Mouse (Mus musculus) stomach, embryonic 16.5 days (tissue): ENCODE measurements around the gene Utf1. TPM values are rescaled to one million over a fixed set of nuclear protein-coding genes. Genes with fewer than 3 reads are reported as not detected.

Source experiments
- ATAC-seq: fragments of 200-750 bp; cut with Nextera tagmentation; 2 replicates; pipeline ENCODE4 v1.8.0; 2017; ENCODE audit warnings: moderate number of reproducible peaks, moderate TSS enrichment; ENCODE audit not compliant: insufficient read depth, low FRiP score
- H3K27ac ChIP-seq: fragments of 300-500 bp; sonication (generic); 2 replicates; pipeline ENCODE4 v1.5.1; 2014; ENCODE audit warnings: low read length
- H3K27me3 ChIP-seq: fragments of 300-500 bp; sonication (generic); 2 replicates; pipeline ENCODE4 v1.6.1; 2014; ENCODE audit warnings: low read length, control low read depth, mixed read lengths; ENCODE audit not compliant: control insufficient read depth, insufficient read depth
- H3K36me3 ChIP-seq: fragments of 300-500 bp; sonication (generic); 2 replicates; pipeline ENCODE4 v1.6.1; 2014; ENCODE audit warnings: low read length; ENCODE audit not compliant: control insufficient read depth, insufficient read depth
- H3K4me1 ChIP-seq: fragments of 300-500 bp; sonication (generic); 2 replicates; pipeline ENCODE4 v1.6.1; 2014; ENCODE audit warnings: low read length, control low read depth, mixed read lengths; ENCODE audit not compliant: control insufficient read depth, insufficient read depth
- H3K4me2 ChIP-seq: fragments of 300-500 bp; sonication (generic); 2 replicates; pipeline ENCODE4 v1.6.1; 2014; ENCODE audit warnings: low read depth, low read length, mixed read lengths
- H3K4me3 ChIP-seq: fragments of 300-500 bp; sonication (generic); replicated peaks from 2 replicates; pipeline ENCODE4 v1.5.1; 2014; ENCODE audit warnings: mild to moderate bottlenecking, low read length
- H3K9ac ChIP-seq: fragments of 300-500 bp; sonication (generic); 2 replicates; pipeline ENCODE4 v1.6.1; 2014; ENCODE audit warnings: low read length
- H3K9me3 ChIP-seq: fragments of 300-500 bp; sonication (generic); replicated peaks from 2 replicates; pipeline ENCODE4 v1.6.1; 2016; ENCODE audit warnings: low read length, control low read depth; ENCODE audit not compliant: control insufficient read depth
- WGBS: fragments of 180-500 bp; shearing (Covaris S2); extraction: QIAGEN DNeasy Blood & Tissue Kit; methylation state at CpG from one replicate; pipeline ENCODE4 v1.1.7; 2014; 5-methylcytosine and 5-hydroxymethylcytosine counted together
- polyA plus RNA-seq: library from polyadenylated mRNA; unstranded; fragments of >200 nt; fragmentation: Nextera tagmentation; extraction: Ambion mirVana; gene quantifications from 2 replicates; pipeline ENCODE4 v1.2.1, GENCODE M21; 2015

Utf1 gene
- polyA plus RNA-seq, 1 experiment from 2014 or later = not detected

GRCm38 (mm10) chr7:139949893-139950282 is 6.3 kb downstream of the Utf1 start:
- H3K4me3 ChIP-seq = peak overlapping the region; percentile 62
- no peaks in the 10 kb centered on the region for H3K36me3 ChIP-seq
- H3K9ac ChIP-seq = peak overlapping the region; percentile 76
- under 1% methylated on average over 15 of the region's 15 CpGs for WGBS
- peak overlapping the region; percentile 52; the same call in 1 of the 2 replicates for H3K27ac ChIP-seq
- peaks cover 21% of the 10 kb centered on the region for H3K27me3 ChIP-seq
- no peaks in the 10 kb centered on the region for H3K9me3 ChIP-seq
- ATAC-seq = peak; percentile 80
- H3K4me1 ChIP-seq = peaks cover 3% of the 10 kb centered on the region; the same call in 1 of the 2 replicates
- peak overlapping the region; percentile 90 for H3K4me2 ChIP-seq

DNA sequence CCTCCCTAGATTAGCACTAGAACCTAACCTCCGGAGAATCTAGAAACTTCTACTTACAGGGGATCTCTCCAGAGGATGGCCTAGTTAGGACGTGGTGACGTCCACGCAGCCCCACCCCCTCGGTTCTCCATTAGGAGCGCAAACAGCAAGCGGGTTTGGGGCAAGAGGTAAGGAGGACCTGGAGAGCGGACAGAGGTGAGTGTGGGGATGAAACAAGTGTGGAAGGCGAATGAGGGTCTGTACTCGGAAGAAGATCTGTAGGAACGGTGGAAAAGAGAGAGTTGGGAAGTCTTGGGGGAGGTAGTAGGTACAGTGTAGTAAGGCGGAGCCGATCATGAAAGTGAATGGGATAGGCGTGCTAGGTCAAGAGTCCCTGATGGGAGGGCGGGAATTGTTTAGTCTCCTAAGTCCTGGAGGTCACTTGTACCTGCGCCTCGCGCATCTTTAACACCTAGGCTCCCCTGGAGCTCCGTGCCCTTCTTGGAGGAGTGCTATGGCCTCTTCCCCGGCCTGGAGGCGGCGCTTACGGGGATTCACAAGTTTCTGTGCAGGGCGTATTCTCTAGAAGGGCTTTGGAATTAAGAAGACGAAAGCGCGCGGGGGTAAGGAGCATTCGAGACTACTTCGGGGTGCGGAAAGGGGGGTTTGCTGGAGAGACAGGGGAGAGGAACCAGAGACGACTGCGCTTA is 6.8 kb downstream of the Utf1 start:
- Histone ChIP-seq H3K4me2 (peak overlapping the region; percentile 90), H3K9me3 (no peaks in the 10 kb centered on the region), H3K9ac (peak overlapping the region; percentile 76), H3K27me3 (peaks cover 15% of the 10 kb centered on the region), H3K27ac (peak overlapping the region; percentile 58), H3K4me3 (peak overlapping the region; percentile 62), H3K36me3 (no peaks in the 10 kb centered on the region), H3K4me1 (peaks cover 3% of the 10 kb centered on the region; the same call in 1 of the 2 replicates)
- under 1% methylated on average over 33 of the region's 33 CpGs for WGBS
- ATAC-seq = peak; percentile 80

DNA sequence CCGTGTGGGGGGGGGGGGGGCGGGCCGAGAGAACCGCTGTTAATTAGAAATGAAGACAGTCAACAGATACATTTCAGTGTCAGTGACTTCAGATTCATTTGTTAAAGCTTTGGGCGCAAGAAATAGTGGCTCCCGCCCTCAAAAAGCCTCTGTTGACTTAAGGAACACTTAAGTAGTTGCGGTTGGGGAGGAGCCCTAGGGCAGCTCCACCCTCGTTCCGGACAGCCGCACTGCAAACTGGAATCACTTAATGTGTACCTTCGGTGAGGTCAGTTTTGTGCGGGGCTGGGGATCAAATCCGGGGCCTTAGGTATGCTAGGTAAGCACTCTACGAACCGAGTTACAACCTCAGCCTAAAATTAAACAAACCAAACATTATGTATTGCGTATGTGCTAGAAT is 7.5 kb downstream of the Utf1 start:
- H3K4me3 ChIP-seq = peak overlapping the region; percentile 62
- H3K4me1 ChIP-seq = peaks cover 3% of the 10 kb centered on the region; the same call in 1 of the 2 replicates
- ATAC-seq = no peak
- H3K27ac ChIP-seq = no peak overlapping the region
- H3K27me3 ChIP-seq = peaks cover 9% of the 10 kb centered on the region
- peak overlapping the region; percentile 76 for H3K9ac ChIP-seq
- 3% methylated on average over 16 of the region's 16 CpGs for WGBS
- H3K4me2 ChIP-seq = peak overlapping the region; percentile 90
- no peaks in the 10 kb centered on the region for H3K36me3 ChIP-seq
- H3K9me3 ChIP-seq = no peaks in the 10 kb centered on the region

DNA sequence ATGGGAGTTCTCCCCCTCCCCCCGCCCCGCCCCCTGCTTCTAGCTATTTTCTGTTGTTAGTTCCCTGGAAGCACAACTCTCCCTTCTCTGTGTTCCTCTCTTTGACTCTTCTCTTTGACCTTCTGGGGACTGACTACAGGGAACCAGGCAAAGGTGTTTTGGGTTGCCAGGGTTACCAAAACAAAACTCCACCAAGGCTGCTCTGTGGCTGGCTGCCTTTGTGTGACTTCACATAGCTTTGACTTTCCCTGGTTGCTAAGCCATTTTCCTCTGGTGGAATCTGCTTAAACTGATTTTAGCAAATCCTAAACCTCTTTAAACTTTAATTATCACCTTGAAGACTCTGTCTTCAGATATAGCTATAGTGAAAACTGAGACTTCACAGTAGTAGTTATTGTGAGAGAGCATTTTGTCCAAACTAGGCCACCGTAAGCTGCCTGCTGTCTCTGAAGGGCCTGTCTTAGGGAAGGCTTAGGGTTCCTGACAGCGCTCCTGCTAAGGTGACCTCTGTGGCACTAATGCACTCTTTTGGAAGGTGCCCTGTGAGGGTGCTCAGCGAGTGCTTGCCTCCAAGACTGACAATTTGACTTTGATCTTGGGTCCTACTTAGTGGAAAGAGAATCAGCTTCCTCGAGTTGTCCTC is 8.5 kb downstream of the Utf1 start:
- H3K36me3 ChIP-seq = no peaks in the 10 kb centered on the region
- H3K9me3 ChIP-seq = no peaks in the 10 kb centered on the region
- H3K27ac ChIP-seq = no peak overlapping the region
- no peak overlapping the region for H3K9ac ChIP-seq
- peaks cover 4% of the 10 kb centered on the region for H3K27me3 ChIP-seq
- no peak for ATAC-seq
- H3K4me2 ChIP-seq = no peak overlapping the region
- no peak overlapping the region for H3K4me3 ChIP-seq
- 68% methylated on average over 6 of the region's 6 CpGs for WGBS
- H3K4me1 ChIP-seq = peaks cover 3% of the 10 kb centered on the region; the same call in 1 of the 2 replicates

GRCm38 (mm10) chr7:139955505-139955904 is 11.9 kb downstream of the Utf1 start:
- Histone ChIP-seq H3K9me3 (no peaks in the 10 kb centered on the region), H3K4me1 (no peaks in the 10 kb centered on the region; the same call in 1 of the 2 replicates), H3K27me3 (no peaks in the 10 kb centered on the region), H3K4me2 (no peak overlapping the region), H3K36me3 (no peaks in the 10 kb centered on the region), H3K27ac (no peak overlapping the region), H3K4me3 (no peak overlapping the region), H3K9ac (no peak overlapping the region)
- WGBS = 85% methylated on average over 4 of the region's 4 CpGs
- no peak for ATAC-seq

DNA sequence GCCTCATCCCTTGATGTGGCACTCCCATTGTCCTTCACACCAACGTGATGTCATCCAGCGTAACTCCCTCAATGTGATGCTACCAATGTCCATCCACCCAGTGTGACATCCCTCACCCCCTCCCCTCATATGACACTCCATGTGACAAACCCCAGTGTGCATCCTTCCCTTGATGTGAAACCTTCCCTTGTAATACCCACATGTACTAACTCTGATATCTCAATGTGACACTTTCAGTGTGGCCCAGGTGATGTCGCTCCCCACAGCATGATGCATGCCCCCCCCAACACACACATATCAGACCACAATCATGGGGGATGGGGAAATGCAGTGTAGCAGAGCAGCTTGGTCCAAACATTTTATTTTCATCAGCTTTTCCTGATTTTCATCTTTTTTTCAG is 13.1 kb downstream of the Utf1 start:
- H3K9ac ChIP-seq = no peak overlapping the region
- no peak overlapping the region for H3K27ac ChIP-seq
- H3K4me1 ChIP-seq = no peaks in the 10 kb centered on the region
- ATAC-seq = no peak
- WGBS = 69% methylated on average over 3 of the region's 3 CpGs
- no peak overlapping the region for H3K4me3 ChIP-seq
- H3K4me2 ChIP-seq = no peak overlapping the region
- H3K36me3 ChIP-seq = no peaks in the 10 kb centered on the region
- no peaks in the 10 kb centered on the region for H3K9me3 ChIP-seq
- no peaks in the 10 kb centered on the region for H3K27me3 ChIP-seq

DNA sequence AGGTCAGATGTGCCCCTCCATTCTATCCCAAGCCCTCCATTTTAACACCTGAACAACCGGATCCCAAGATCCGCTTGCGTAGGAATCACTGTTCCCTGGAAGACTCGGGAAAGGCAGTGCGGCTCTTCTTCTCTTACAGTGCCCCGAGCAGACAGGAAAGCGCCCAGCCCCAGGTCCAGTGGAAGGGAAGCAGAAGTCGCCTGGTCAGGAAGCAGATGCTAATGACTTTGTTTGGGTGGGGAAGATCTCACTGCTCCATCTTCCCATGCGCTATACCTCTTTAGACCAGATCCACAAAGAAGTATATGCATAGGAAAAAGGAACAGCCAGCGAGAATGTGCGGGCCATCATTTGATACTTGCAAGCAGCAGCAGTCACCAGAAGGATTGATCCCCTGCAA is 13.8 kb downstream of the Utf1 start:
- no peak overlapping the region for H3K9ac ChIP-seq
- no peaks in the 10 kb centered on the region for H3K27me3 ChIP-seq
- no peak overlapping the region for H3K4me2 ChIP-seq
- H3K9me3 ChIP-seq = no peaks in the 10 kb centered on the region
- ATAC-seq = no peak
- H3K4me1 ChIP-seq = no peaks in the 10 kb centered on the region
- H3K4me3 ChIP-seq = no peak overlapping the region
- H3K36me3 ChIP-seq = no peaks in the 10 kb centered on the region
- 55% methylated on average over 11 of the region's 11 CpGs for WGBS
- H3K27ac ChIP-seq = no peak overlapping the region

DNA sequence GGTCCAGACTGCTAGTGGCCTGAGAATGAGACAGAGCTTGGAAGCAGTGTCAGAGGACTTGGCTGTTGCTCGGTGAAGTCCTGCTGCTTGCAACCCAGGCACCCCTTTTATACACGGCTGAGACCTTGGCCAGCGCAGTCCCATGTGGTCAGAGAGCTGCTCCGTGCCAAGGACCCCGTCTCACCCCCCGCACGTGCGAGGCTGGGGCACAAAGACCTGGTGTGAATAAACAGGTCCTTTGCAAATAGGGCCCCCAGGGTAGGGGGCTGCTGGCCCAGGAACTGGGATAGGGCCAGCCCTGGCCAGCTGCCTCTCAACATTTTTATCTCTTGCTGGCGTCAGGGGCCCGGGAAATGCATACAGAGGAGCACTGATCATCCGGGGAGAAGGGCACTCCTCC is 14.4 kb downstream of the Utf1 start:
- no peaks in the 10 kb centered on the region for H3K27me3 ChIP-seq
- H3K4me2 ChIP-seq = no peak overlapping the region
- H3K9ac ChIP-seq = no peak overlapping the region
- no peak for ATAC-seq
- no peaks in the 10 kb centered on the region for H3K36me3 ChIP-seq
- H3K4me1 ChIP-seq = no peaks in the 10 kb centered on the region
- H3K4me3 ChIP-seq = no peak overlapping the region
- WGBS = 23% methylated on average over 11 of the region's 11 CpGs
- no peaks in the 10 kb centered on the region for H3K9me3 ChIP-seq
- no peak overlapping the region for H3K27ac ChIP-seq

DNA sequence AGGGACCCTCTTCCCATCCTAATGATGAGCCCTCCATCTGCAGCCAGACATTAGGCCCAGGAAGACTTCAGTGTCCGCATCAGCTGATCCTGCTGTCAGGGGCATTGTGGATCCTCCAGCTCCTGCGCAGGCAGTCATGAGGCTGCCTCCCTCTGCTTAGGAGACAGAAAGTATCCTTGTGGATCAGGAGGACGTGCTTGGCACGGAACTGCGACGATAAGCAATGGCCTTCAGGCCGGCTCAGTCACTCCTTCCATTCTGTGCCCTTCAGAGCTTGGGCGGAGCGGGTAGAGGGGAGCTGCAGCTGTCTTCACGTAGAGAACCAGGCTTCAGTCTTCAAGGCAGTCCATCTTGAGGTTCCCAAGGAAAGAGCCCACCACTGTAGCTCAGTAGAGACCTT is 17.6 kb downstream of the Utf1 start:
- H3K9ac ChIP-seq = no peak overlapping the region
- WGBS = 87% methylated on average over 10 of the region's 10 CpGs
- H3K4me1 ChIP-seq = no peaks in the 10 kb centered on the region
- no peak overlapping the region for H3K4me3 ChIP-seq
- H3K4me2 ChIP-seq = no peak overlapping the region
- no peaks in the 10 kb centered on the region for H3K27me3 ChIP-seq
- no peak for ATAC-seq
- H3K36me3 ChIP-seq = no peaks in the 10 kb centered on the region
- no peaks in the 10 kb centered on the region for H3K9me3 ChIP-seq
- H3K27ac ChIP-seq = no peak overlapping the region
